Mouse (Mus musculus) bone marrow, adult 2 months (tissue): ENCODE results near the gene Tspyl3. TPM values are rescaled to one million over a fixed set of nuclear protein-coding genes. Genes with fewer than 3 reads are reported as not detected.

Source experiments
- H3K27ac ChIP-seq: fragments of 200-500 bp; 2 replicates; pipeline ENCODE4 v1.5.1; 2012; ENCODE audit warnings: low read depth, mild to moderate bottlenecking, control low read depth, inconsistent platforms, low read length; ENCODE audit not compliant: control insufficient read depth, poor library complexity, insufficient read depth
- H3K4me1 ChIP-seq: fragments of 200-500 bp; 2 replicates; pipeline ENCODE4 v1.6.1; 2011; ENCODE audit warnings: low read length; ENCODE audit not compliant: control insufficient read depth, insufficient read depth
- H3K4me3 ChIP-seq: fragments of 200-500 bp; replicated peaks from 2 replicates; pipeline ENCODE3; 2011; ENCODE audit warnings: mild to moderate bottlenecking, low read depth, low read length, control low read depth; ENCODE audit not compliant: control insufficient read depth
- CTCF ChIP-seq: fragments of 200-500 bp; IDR thresholded peaks from 2 replicates; pipeline ENCODE4 v1.5.1; 2011; ENCODE audit warnings: low read length, control low read depth; ENCODE audit not compliant: control insufficient read depth, insufficient read depth
- POLR2A ChIP-seq: fragments of 200-500 bp; IDR thresholded peaks from 2 replicates; pipeline ENCODE4 v1.6.1; 2011; ENCODE audit warnings: low read depth, mild to moderate bottlenecking, control low read depth, low read length, borderline replicate concordance; ENCODE audit not compliant: control insufficient read depth
- WGBS: fragments of 180-500 bp; shearing (Covaris S2); methylation state at CpG from one replicate; pipeline ENCODE4 v1.1.7; 2018; 5-methylcytosine and 5-hydroxymethylcytosine counted together
- polyA plus RNA-seq: library from polyadenylated mRNA; stranded (reverse); fragments of >200 nt; gene quantifications from 2 replicates; pipeline ENCODE4 v1.2.4, GENCODE M21; 2011; ENCODE audit warnings: low replicate concordance; ENCODE audit not compliant: missing spikeins, insufficient read depth, insufficient read length

The Tspyl3 gene
- polyA plus RNA-seq, 1 experiment: 5.5 TPM

DNA sequence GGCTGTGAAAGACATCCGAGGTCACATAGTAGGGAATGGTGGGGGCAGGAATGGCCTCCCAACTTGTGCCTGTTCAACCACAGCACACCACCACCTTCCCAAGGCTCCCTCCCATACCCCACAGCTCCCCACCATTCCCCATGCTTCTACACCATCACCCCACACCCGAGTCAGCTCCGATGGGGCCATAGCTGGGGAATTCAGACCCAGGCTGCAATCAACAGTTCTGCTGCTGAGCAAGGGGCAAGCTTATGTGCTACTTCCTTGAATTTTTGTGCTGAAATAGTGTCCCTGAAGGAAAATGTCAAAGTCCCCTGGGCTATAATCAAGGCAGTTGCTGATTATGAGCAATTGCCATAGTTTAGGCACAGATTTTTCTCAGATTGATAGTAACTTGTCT lies 6.7 kb downstream of the Tspyl3 start:
- Histone ChIP-seq H3K27ac (no peak overlapping the region), H3K4me1 (peaks cover 9% of the 10 kb centered on the region), H3K4me3 (no peak overlapping the region)
- WGBS: 82% methylated on average over 3 of the region's 3 CpGs
- TF ChIP-seq CTCF: no peak
- TF ChIP-seq POLR2A: no peak

DNA sequence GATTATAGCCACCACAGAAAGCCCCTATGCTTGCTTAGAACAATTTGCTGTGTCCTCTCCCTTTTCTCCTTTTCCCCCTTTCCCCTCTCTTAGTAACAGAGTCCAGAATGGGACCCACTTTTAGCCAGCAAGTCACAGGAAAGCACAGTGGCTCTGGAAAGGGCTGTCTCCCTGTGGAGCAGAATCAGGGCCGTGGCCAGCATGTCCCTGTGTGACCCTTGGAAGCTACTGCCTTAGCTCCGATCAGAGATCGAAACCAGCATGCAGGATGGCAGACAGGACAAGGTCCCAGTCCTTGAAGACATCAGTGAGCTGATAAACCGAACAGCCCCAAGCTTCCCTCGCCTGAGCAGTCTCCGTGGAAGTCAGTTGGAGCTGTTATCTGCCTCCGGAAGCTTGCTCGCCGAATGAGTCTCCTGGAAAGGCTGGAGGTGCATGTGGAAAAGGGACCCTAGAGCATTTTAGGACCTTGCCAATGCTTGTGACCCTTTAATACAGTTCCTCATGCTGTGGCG lies 7.4 kb downstream of the Tspyl3 start:
- TF ChIP-seq CTCF: no peak
- TF ChIP-seq POLR2A: no peak
- WGBS: 80% methylated on average over 10 of the region's 10 CpGs
- peaks cover 9% of the 10 kb centered on the region for H3K4me1 ChIP-seq
- H3K27ac ChIP-seq: no peak overlapping the region
- H3K4me3 ChIP-seq: no peak overlapping the region

DNA sequence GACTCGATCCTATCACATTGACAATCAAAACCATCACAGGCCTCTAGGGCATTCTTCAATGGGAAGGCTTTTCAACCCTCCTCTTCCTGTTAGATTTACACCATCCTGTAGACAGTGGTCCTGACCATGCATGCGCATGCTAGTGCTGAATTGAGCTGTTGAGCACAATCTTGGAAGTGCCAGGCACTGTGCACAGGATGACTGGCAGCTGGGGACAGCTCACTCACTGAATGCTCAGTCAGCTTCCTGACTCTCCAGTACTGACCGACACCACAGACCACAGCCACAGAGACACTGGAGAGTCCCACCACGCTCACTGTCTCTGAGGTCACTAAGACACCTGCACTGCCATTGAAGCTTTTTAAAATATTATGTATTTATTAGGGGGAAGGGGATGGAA lies 9.8 kb downstream of the Tspyl3 start:
- Histone ChIP-seq H3K4me3 (no peak overlapping the region), H3K4me1 (peaks cover 7% of the 10 kb centered on the region)
- 14% methylated on average over 4 of the region's 4 CpGs for WGBS

DNA sequence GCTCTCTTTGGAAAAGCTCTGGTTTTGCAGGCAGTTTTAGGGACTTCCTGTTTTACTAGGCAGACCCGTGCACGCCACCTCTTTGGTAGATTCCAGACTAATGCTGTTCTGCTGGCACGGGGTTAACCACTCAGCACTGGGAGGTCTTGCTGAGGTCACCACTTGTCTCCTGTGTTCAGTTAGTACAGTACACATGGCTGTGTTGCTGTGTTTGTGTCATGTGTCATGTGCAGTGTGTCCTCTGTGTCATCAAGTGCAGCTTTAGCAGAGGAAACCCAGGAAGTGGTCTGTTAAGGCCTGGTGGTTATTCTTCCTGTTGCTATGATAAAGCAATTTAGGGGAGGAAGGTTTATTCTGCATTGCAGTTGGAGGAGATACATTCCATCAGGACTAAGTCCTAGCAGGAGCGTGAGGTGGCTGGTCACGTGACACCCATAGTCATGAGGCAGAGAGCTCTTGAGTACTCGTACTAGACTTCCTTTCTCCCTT lies 10.4 kb downstream of the Tspyl3 start:
- no peak for TF ChIP-seq POLR2A
- TF ChIP-seq CTCF: no peak
- WGBS: 6% methylated on average over 6 of the region's 6 CpGs
- H3K4me1 ChIP-seq: peaks cover 7% of the 10 kb centered on the region
- H3K27ac ChIP-seq: peak overlapping the region; percentile 66; the same call in 1 of the 2 replicates
- H3K4me3 ChIP-seq: peak overlapping the region; percentile 32

More for the DNA sequence above, 9.8 kb downstream of the Tspyl3 start:
- H3K27ac ChIP-seq: no peak overlapping the region
- TF ChIP-seq CTCF: no peak
- no peak for TF ChIP-seq POLR2A

DNA sequence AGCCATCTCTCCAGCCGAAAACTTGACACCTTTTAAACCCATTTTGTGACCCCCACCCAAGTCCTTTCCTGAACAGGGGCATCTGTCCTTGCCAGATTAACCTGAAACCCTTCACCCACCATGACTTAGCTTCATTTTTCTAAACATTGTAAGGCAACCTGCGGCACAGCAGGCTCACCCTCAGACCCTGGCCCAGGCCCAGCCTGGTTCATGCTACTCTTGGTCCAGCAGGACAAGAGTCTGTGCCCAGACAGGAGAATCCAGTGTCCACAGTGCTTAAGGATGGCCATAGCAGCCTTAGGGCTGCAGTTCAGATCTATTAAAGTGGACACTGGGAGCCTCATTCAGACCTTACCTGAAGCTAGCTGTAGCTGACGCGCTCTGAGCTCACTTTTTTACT lies 11.9 kb downstream of the Tspyl3 start:
- TF ChIP-seq POLR2A (no peak), CTCF (no peak)
- Histone ChIP-seq H3K27ac (no peak overlapping the region), H3K4me1 (peaks cover 9% of the 10 kb centered on the region), H3K4me3 (no peak overlapping the region)
- WGBS: 81% methylated on average over 4 of the region's 4 CpGs

DNA sequence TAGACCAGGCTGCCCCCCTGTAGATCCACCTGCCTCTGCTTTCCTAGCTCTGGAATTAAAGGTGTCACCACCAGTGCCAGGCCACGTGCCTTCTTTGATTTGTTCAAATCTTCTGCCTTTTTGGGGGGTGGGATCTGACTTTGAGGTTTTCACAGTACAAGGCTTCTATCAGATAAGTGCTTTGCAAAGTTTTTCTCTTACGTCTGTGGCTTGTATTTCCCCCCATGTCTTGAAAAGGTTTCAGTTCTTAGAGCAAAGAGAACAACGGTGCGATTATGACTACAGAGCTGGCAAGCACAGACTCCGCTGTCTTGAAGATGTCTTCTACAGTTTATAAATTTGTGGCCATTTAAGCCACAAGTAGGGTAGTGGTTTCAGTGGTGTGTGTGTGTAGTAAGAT lies 13.8 kb downstream of the Tspyl3 start:
- TF ChIP-seq POLR2A (no peak), CTCF (no peak)
- Histone ChIP-seq H3K27ac (no peak overlapping the region), H3K4me1 (peaks cover 9% of the 10 kb centered on the region), H3K4me3 (no peak overlapping the region)
- 54% methylated on average over 5 of the region's 5 CpGs for WGBS

DNA sequence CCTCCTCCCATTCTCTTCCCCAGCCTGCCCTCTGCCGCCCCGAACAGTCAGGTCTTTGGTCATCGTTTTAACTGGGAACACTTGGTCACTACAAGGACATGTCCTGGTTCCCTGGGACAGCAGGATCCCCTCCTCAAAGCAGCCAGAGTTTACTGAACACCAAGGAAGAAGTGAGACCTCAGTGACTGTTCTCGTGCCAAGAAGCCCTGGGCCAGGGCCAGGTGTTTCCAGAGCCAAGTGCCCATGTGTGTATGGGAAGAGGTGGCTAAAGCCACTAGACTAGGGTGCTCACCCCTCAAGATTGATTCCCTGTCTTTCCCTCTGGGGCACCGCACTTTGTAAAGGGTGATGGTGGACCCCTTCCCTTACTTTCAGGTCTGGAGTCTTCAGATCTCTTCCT lies 16.0 kb downstream of the Tspyl3 start:
- TF ChIP-seq POLR2A (no peak), CTCF (no peak)
- Histone ChIP-seq H3K4me3 (no peak overlapping the region), H3K4me1 (peaks cover 2% of the 10 kb centered on the region; the same call in 1 of the 2 replicates), H3K27ac (no peak overlapping the region; the same call in 1 of the 2 replicates)
- WGBS: 88% methylated on average over 5 of the region's 5 CpGs

DNA sequence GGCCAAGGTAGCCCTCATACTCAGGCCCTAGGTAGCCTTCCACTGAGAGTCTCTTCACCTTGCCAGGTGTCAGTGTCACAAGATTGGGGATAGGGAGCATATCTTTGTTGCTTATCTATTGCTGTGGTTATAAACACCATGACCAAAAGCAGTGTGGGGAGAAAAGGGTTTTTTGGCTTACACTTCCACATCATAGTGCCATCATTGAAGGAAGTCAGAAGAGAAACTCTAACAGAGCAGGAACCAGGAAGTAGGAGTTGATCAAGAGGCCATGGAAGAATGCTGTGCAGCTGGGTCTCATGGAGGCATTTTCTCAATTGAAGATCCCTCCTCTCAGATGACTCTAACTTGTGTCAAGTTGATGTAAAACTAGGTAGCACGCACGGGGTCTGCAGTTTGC lies 17.1 kb downstream of the Tspyl3 start:
- 92% methylated on average over 2 of the region's 2 CpGs for WGBS
- H3K4me3 ChIP-seq: no peak overlapping the region

DNA sequence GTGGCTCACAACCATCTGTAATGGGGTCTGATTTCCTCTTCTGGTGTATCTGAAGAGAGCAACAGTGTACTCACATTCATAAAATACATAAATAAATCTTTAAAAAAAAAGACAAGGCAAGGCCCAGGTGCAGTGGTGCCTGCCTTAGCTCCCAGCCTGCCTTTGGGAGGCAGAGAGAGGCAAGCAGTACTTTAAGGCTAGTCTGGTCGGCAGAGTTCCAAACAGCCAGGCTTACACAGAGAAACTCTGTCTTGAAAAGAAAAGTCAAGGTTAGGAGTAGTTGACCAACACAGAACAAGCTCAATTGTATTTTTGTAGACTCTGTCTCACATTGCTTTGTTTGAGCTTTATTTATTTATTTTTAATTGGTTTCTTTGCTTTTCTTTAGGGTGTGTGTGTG lies 22.5 kb downstream of the Tspyl3 start:
- 89% methylated on average over 1 of the region's 1 CpGs for WGBS

More for the DNA sequence above, 17.1 kb downstream of the Tspyl3 start:
- Histone ChIP-seq H3K4me1 (peaks cover 2% of the 10 kb centered on the region; the same call in 1 of the 2 replicates), H3K27ac (no peak overlapping the region)
- no peak for TF ChIP-seq CTCF
- no peak for TF ChIP-seq POLR2A

More for the DNA sequence above, 22.5 kb downstream of the Tspyl3 start:
- TF ChIP-seq POLR2A (no peak), CTCF (no peak)
- H3K4me1 ChIP-seq: peaks cover 1% of the 10 kb centered on the region; the same call in 1 of the 2 replicates
- no peak overlapping the region for H3K4me3 ChIP-seq
- no peak overlapping the region for H3K27ac ChIP-seq
